Mouse (Mus musculus): Measurements from ENCODE around the gene Sp140.
A peak's percentile ranks its signal among the peaks of the same experiment; 100 is the strongest.
"Not testable (repeated sequence)": the region's sequence is repeated elsewhere in the genome, so short reads cannot be mapped to it uniquely, and the experiment has no call there.

The Sp140 gene

GRCm38 (mm10) chr1:85600078-85600477 lies at the start of gene Sp140:
Sp140 (plus strand) TSS chr1:85600378.
- not testable (repeated sequence) for DNase-seq

DNA sequence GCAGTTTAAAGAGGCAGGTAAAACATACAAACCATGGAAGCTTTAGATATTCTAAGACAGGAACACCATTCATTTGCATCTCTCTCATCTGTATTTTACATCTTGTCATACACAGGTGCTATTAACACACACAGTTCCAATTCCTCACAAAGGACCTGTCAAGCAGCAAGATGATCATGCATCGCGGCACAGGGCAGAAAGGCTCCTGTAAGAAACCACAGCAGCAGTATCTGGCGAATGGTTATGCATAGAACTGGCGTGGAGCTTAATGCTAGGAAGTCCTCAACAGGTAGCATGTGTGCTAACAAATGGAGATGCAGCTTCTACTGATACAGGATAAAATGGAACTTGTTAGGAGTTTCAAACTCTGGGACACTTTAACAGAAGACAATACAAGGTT lies 44.9 kb upstream of the Sp140 start:
- peak; percentile 16 for DNase-seq

- DNase-seq, result not testable (repeated sequence)
Observed at GRCm38 (mm10) chr1:85573554-85573953, 26.6 kb upstream of the Sp140 start.

GRCm38 (mm10) chr1:85575376-85575775 lies 24.8 kb upstream of the Sp140 start, which contains the start of gene G530012D18Rik:
G530012D18Rik (plus strand) TSS chr1:85575676.
- not testable (repeated sequence) for DNase-seq

DNA sequence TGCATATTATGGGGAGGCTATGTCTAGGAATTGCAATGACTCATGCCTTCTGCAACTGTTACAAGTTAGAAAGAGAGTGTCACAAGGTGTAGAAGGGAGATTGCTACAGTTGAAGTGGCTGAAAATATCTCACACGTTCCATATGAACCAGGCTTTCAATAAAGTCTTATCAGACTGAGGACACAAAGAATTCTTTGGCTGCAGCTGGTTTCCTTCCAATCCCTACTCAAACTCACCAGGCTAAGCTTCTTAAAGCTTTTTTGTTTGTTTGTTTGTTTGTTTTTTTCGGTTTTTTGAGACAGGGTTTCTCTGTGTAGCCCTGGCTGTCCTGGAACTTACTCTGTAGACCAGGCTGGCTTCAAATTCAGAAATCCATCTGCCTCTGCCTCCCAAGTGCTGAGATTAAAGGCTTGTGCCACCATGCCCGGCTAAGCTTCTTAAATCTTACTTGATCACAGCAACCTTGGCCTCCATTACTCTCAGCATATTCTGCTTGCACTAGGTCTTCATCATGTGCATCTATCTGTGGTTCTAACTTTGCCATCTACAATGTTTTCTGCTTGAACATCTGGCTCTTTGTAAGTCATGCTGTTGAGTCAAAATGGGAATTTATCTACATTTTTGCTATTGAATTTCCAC lies 21.7 kb upstream of the Sp140 start:
- DNase-seq, result not testable (repeated sequence)

GRCm38 (mm10) chr1:85579199-85580147 lies 20.7 kb upstream of the Sp140 start:
- DNase-seq, result not testable (repeated sequence)

DNA sequence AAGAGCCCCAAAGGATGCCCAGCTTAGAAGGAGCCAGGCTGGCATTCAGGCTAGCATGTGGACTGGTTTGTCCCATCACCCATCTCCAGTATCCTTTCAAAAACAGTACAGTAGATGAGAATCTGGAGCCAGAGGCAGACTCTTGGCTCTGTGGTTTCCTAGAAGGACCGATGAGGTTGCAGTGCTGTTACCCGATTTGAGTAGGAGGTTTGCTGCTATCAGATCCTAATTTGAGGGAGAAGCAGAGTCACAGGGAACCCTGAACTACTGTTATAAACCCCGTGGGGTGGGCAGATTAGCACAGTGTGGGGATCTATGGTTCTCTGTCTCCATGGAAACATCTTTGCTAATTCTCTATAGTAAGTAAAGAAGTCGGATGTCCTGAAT lies 20.0 kb upstream of the Sp140 start:
- not testable (repeated sequence) for DNase-seq

GRCm38 (mm10) chr1:85580578-85580977 lies 19.6 kb upstream of the Sp140 start:
- not testable (repeated sequence) for DNase-seq

DNA sequence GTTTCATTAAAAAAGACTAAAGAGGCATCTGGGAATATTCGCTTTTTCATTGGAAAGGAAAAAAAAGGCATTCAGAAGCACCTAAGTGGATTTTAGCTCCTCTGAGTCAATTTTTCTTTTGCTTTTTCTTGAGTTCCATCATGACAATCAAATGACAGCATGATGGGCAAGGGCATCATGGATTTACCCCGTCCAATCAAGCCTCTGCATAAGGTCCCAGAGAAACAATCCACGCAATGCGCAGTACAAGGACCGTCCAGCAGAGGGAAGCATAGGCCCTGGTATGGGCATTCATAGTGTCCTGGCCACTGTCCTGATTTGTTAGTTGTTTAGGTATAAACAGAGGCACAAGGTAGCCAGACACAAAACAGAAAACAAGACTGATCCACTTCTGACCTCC lies 18.7 kb upstream of the Sp140 start:
- DNase-seq, result not testable (repeated sequence)

- not testable (repeated sequence) for DNase-seq
Observed at GRCm38 (mm10) chr1:85588697-85589096, 11.5 kb upstream of the Sp140 start.

DNA sequence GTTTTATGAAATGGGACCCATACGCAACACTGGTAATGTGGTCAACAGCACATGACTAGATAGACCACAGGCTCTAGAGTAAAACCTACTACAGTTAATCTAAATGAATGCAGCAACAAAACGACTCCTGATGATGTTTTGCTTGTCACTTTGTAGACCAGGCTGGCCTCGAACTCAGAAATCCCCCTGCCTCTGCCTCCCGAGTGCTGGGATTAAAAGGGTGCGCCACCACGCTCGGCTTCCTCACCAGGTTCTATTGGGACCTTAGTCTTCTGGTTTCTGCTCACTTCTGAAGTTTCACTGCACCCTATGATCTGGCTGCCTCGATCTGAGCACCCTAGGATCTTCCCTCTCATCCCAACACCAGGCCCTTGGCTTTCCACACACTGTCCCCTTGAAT lies 7.7 kb upstream of the Sp140 start:
- not testable (repeated sequence) for DNase-seq

DNA sequence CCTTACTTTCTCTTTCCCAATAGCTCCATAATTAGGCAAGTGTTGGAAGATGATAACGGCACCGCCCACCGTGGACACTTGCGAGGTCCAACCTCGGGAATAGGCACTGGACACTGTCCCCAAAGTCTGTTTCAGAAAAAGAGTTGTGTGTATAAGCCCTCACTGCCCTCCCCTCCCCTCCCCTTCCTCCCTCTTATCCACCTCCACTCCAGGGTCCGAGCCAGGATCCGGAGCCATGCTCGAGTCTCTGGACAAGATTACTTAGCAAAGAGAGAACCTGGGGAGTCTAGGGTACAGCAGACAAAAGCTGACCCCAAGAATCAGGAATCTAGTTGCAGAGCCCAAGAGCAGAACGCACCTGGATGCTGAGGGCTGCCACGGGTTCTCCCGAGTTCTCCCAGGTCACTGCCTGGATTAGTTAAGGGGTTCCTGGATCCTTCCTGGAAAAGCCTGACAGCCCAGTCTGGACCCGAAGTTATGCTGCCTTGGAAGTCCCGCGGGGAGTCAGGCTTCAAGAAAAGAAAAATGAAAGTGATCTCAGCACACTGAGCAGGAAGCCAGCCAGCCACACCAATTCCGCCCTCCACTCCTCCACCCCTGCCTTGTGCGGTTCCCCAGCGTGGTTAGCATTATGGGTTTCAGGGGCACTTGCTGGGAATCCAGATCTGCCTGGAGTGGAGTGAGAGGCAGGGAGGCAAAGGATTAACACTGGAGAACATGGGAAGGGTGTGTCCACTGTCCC lies 1.7 kb upstream of the Sp140 start, which contains the start of gene Sp110:
Gene Sp110, minus strand, starts transcription at position 547 of the 742 bp plus-strand sequence.
- DNase-seq, result not testable (repeated sequence)

DNA sequence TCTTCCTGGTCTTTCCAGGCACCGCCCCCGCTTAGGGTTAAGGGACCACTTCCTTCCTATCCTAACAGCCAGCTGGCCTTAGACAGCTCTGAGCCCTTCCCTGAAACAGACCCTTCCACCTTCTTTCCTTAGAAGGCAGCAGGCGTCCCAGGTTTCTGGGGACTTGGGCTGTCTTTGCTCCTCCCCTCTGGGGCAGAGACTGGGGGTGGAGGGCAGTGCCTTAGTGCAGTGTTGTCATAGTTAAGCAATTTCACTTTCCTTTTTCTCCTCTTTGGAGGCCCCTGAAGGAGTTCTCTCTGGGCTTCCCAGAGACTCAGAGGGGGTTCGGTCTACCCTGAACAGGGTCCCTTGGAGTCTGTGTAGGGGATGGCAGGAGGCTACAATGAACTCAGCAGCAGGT lies 616 bp downstream of the Sp140 start:
- DNase-seq, result not testable (repeated sequence)

DNA sequence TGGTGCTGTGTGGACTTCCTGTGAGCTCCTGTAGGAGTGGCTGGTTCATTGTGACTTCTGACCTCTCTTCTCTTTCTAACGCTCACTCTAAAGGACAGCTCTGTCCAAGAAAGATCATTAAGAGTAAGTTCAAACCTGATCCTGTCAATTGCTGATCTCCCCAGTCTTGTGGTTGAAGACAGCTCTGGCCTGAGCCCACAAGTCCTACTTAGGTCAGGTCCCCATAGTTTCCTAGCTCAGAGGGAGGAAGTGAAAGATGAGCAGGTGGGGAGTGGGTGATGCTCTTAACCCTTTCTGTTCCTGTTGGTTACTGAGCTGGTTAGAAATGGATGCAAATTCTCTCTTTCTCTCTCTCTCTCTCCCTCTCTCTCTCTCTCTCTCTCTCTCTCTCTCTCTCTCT lies 4.2 kb downstream of the Sp140 start:
- not testable (repeated sequence) for DNase-seq

- not testable (repeated sequence) for DNase-seq
Observed at GRCm38 (mm10) chr1:85608361-85608760, 8.2 kb downstream of the Sp140 start.

DNA sequence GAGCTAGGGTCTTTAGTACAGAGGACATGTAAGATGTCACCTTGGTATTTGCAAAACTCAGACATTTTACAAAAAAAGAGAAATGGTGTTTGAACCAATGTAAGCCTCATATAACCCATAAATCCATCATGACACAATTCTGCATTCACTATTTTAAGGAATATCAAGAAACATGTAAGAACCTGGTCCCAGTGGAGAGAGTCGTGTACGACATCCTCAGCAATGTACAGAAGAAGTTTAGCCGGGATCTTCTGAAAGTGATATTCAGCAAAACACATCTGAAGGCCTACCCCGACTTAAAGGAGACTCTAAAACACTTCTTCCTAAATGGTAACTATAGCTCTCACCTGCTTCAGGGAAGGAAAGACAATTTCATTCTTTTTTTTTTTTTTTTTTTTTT lies 10.4 kb downstream of the Sp140 start:
- not testable (repeated sequence) for DNase-seq

DNA sequence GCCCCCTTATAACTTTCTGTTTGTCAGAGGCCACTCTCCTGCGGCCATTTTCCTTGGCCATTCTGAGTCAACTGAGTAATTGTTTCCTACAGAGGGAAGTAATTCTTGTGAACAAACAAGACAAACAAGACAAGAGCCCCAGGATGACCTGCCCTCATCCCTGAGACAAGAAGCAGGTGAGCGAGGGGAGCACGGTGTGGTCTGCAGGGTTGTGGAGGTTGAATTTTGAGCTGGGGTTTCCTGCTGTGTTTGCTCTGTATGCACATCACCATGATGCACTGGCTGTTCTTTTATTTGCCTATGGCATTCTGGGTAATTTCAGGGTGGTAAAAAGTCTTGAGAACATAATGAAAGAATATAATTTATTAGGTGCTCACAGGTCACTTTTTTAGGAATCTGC lies 14.9 kb downstream of the Sp140 start:
- DNase-seq, result not testable (repeated sequence)

GRCm38 (mm10) chr1:85615819-85616218 lies 15.6 kb downstream of the Sp140 start:
- not testable (repeated sequence) for DNase-seq

GRCm38 (mm10) chr1:85617161-85617560 lies 17.0 kb downstream of the Sp140 start:
- DNase-seq, result not testable (repeated sequence)

DNA sequence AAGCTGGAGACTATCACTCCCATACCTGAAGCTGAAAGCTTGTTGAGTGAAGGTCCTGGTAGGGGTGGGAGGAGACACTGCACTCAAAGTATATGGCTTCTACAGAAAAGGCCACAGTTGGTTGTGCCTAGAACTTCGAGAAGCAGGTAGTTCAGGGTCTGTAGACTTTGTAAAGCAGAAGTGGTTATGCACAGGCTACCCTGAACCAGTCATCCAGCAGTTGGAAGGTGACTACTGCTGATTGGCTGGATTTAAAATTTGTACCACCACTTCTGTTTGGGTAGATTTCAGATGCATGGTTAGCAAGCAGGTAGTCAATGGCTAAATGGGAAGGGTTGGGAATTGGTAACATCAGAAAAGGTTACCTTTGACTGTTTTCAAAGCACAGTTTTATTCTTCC lies 18.5 kb downstream of the Sp140 start:
- not testable (repeated sequence) for DNase-seq

GRCm38 (mm10) chr1:85636936-85637335 lies 36.8 kb downstream of the Sp140 start:
- DNase-seq, result not testable (repeated sequence)

DNA sequence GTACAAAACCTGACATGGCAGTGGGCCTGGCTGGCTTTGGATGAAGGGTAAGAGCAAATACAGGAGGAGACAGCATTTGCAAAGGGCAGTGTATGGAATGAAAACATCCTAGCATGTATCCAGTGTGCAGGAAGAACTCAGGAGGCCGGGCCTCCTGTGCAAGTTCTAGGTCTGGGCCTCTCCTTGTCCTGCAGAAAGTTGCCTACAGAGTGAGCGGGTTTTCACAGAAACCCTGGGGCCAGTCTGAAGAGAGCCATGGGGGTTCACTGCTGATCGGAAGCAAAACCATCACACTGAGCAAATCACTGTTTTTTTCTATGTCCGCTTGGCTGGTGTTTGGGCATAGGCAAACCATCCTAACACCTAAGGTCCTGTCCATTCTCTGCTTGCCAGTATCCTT lies 38.0 kb downstream of the Sp140 start:
- not testable (repeated sequence) for DNase-seq

DNA sequence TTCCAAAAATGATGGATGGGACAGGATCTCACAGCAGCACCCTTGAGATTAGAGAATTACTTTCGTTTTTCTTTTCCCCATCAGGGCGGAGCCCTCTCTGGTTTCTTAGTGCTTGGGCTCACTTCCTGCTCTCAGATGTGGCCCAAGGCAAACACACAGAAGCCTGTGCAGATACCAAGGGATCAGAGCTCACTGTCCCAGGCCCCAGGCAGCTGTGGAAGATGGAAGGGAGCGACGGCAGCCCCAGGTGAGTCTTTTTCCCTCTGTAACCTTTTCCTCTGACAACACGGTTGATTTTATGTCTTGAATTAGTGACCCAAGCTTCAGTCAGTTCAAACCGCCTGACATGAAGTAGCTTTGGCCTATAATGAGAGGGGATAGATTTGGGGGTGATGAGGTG lies 49.7 kb downstream of the Sp140 start, which contains the start of gene Sp100:
Gene Sp100, plus strand, starts transcription at position 108 of the 400 bp plus-strand sequence.
- DNase-seq, result not testable (repeated sequence)
